Mouse (Mus musculus): ENCODE data around the gene Rabggta.

GRCm38 (mm10) chr14:55730531-55731032, 8.5 kb upstream of the Rabggta start:
- TF ChIP-seq ZNF384 (IDR thresholded peaks at IDR 0.05; ENCODE audit: low read depth, low read length), result no peak
- no peak for TF ChIP-seq HCFC1 (IDR thresholded peaks at IDR 0.05; ENCODE audit: borderline replicate concordance, insufficient read depth, low read length)
- no peak for TF ChIP-seq CHD2 (IDR thresholded peaks at IDR 0.05; ENCODE audit: low read depth, low read length)
- no peak for TF ChIP-seq ZC3H11A (IDR thresholded peaks at IDR 0.05; ENCODE audit: borderline replicate concordance, low read depth, low read length)
- no peak for TF ChIP-seq MAFK (IDR thresholded peaks at IDR 0.05; ENCODE audit: insufficient read depth, low read depth, low read length)

Measured in ES-E14 (cell line).